Mouse (Mus musculus) heart, postnatal 0 days (tissue): ENCODE measurements around the gene Fgd6.

ENCODE experiments used
- CTCF ChIP-seq: IDR thresholded peaks from 2 replicates; pipeline ENCODE4 v1.5.1; 2016; ENCODE audit warnings: antibody characterized with exemption, control low read depth, low read depth
- EP300 ChIP-seq: IDR thresholded peaks from 2 replicates; pipeline ENCODE4 v1.6.1; 2016; ENCODE audit warnings: antibody characterized with exemption, low read depth

DNA sequence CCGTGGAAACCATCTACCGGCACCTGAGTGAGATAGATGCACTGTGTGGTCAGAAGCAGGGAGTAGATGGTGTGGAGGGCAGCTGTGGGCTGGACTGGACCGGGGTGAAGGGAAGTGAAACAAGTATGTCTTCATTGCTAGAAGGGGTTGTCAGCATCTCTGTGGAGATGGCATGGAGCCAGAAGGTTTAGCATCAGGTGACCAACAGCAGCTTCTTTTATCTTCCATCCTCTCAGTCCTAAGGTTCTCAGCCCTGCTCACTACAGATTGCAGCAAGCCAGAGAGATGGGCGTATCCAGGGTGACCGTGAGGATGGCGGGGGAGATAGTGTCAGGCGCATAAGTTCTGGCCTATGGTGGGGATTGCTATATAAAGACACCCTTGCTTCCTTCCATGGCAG lies 86.8 kb downstream of the Fgd6 start:
- no peak for TF ChIP-seq CTCF
- no peak for TF ChIP-seq EP300
